In the genomic region with DNA sequence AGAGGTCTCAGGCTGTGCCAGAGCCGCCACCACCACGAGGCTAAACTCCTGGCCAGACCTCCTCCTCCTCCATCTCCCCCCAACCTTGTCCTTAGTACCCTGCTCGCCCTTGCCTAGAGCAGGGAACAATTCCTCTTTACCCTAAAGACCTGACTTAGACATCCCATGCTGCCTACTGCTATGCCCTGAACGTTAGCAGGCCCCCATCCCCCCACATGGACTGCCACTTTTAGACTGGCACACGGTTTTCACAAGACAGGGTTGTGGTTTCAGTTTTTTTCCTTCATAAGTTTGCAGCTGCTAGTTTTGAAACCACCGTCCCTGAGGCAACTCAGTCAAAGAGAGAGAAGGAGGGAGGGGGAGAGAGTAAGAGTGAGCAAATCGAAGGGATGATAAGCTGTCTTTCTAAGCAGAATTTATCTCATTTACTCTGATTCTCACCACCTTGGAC, we compare ENCODE assay signal across 12 mouse cellular contexts. TPM values are rescaled to one million over a fixed set of nuclear protein-coding genes. Genes with fewer than 3 reads are reported as not detected.
DNase-seq lines count a peak whose midpoint lies in the region; ATAC-seq and TF ChIP-seq lines count a peak whose summit lies in the region.
"Had no signal": no experiment of that assay in that cellular context is flagged by ENCODE, and none has a peak within 500 bp of the region (broad histone marks: within the 10 kb centered on the region; RNA-seq: fewer than 3 reads in every experiment).

No protein-coding gene starts in this region.

- peak overlapping the region; percentile 65 for H3K27ac ChIP-seq in gastrocnemius, adult 2 months
- H3K27ac ChIP-seq in CH12.LX (ENCODE audit: insufficient read depth, low read depth): peak overlapping the region; percentile 95
- H3K27ac ChIP-seq in lung, postnatal 0 days (ENCODE audit: low read length): no peak overlapping the region
- no peak overlapping the region for H3K27ac ChIP-seq in midbrain, embryonic 14.5 days (replicated peaks; ENCODE audit: low read depth, low read length)

- peaks cover 0 to 32% of the 10 kb centered on the region in 2 experiments for H3K36me3 ChIP-seq in CH12.LX (replicated peaks in 1 of 2; ENCODE audit: control insufficient read depth in 1 of 2, insufficient read depth in 1 of 2, low read length in 1 of 2)
- H3K36me3 ChIP-seq in lung, postnatal 0 days (ENCODE audit: insufficient read depth, low read length): no peaks in the 10 kb centered on the region
- H3K36me3 ChIP-seq in midbrain, embryonic 14.5 days (ENCODE audit: control insufficient read depth, insufficient read depth, low read length): no peaks in the 10 kb centered on the region

- intact Hi-C loops in gastrocnemius, adult 2 months (cut with DNase I): loop anchor here (5.0 kb wide), 1 partner anchor 33 kb away; the partner anchor contains the start of gene Fli1

- no peak for TF ChIP-seq CTCF in gastrocnemius, adult 2 months (IDR thresholded peaks at IDR 0.05)
- TF ChIP-seq CTCF in CH12.LX (conservative IDR thresholded peaks at IDR 0.05 in 1 of 2, IDR thresholded peaks at IDR 0.05 in 1 of 2; ENCODE audit: low read depth in 2 of 2, low read length in 2 of 2): no peak
- TF ChIP-seq CTCF in lung, postnatal 0 days (IDR thresholded peaks at IDR 0.05): no peak

- no peaks in the 10 kb centered on the region for H3K27me3 ChIP-seq in CH12.LX (replicated peaks)
- H3K27me3 ChIP-seq in lung, postnatal 0 days (replicated peaks; ENCODE audit: insufficient read depth, low read length): no peaks in the 10 kb centered on the region
- H3K27me3 ChIP-seq in midbrain, embryonic 14.5 days (ENCODE audit: control insufficient read depth, insufficient read depth, low read length): no peaks in the 10 kb centered on the region

- no peaks in the 10 kb centered on the region for H3K9me3 ChIP-seq in CH12.LX (replicated peaks; ENCODE audit: low read length)
- no peaks in the 10 kb centered on the region for H3K9me3 ChIP-seq in lung, postnatal 0 days (ENCODE audit: low read length)
- H3K9me3 ChIP-seq in midbrain, embryonic 14.5 days (ENCODE audit: control insufficient read depth, low read length): no peaks in the 10 kb centered on the region

- no peak for DNase-seq in gastrocnemius, adult 2 months
- DNase-seq in gastrocnemius, adult 18-20 months (ENCODE audit: low spot score): no peak
- DNase-seq in CH12.LX (ENCODE audit: extremely low read depth): peak; percentile 95
- peak; percentile 40 for DNase-seq in lung, postnatal 0 days (ENCODE audit: low spot score)
- peak; percentile 83 to 86 for DNase-seq in spleen, postnatal 36 days (ENCODE audit: low spot score in 2 of 2)
- DNase-seq in midbrain, embryonic 14.5 days: no peak
- no peak for DNase-seq in adrenal gland, adult 8-10 months
- DNase-seq: gastrocnemius, postnatal 36 days; right cerebral cortex, adult 18-20 months had no signal

- H3K4me1 ChIP-seq in CH12.LX (ENCODE audit: control insufficient read depth in 1 of 2, insufficient read depth in 2 of 2): peaks cover 32 to 91% of the 10 kb centered on the region in 2 experiments
- peaks cover 9% of the 10 kb centered on the region; the same call in 1 of the 2 replicates for H3K4me1 ChIP-seq in lung, postnatal 0 days (ENCODE audit: insufficient read depth, low read depth, low read length)
- H3K4me1 ChIP-seq in midbrain, embryonic 14.5 days (ENCODE audit: control insufficient read depth, insufficient read depth, low read length): peaks cover 4% of the 10 kb centered on the region; the same call in 1 of the 2 replicates

- dilution Hi-C loops in CH12.LX (cut with MboI; ENCODE audit: extremely low pct_ligation_motif_present, extremely low pct_unique_long_range_greater_than_20kb, low sequenced_read_pairs): no loop called here

- peak overlapping the region; percentile 63 for H3K9ac ChIP-seq in CH12.LX (ENCODE audit: insufficient read depth, low read depth)
- no peak overlapping the region for H3K9ac ChIP-seq in lung, postnatal 0 days (replicated peaks; ENCODE audit: low read depth)
- no peak overlapping the region for H3K9ac ChIP-seq in midbrain, embryonic 14.5 days (replicated peaks; ENCODE audit: low read length)

- H3K79me2 ChIP-seq in CH12.LX (replicated peaks; ENCODE audit: control insufficient read depth, extremely low read depth, insufficient read depth, poor library complexity, severe bottlenecking): peaks cover 68% of the 10 kb centered on the region

- in situ Hi-C loops in CH12.LX (cut with MboI; ENCODE audit: low pct_ligation_motif_present, low pct_unique_long_range_greater_than_20kb, low sequenced_read_pairs): no loop called here

- TF ChIP-seq RAD21 in CH12.LX (IDR thresholded peaks at IDR 0.05; ENCODE audit: low read depth, low read length): peak; percentile 1

- H3K4me3 ChIP-seq in gastrocnemius, adult 2 months: no peak overlapping the region
- peak overlapping the region; percentile 36 to 63 (median 51) for H3K4me3 ChIP-seq in CH12.LX (replicated peaks in 1 of 3; ENCODE audit: low read depth in 2 of 3, low read length in 2 of 3, poor library complexity in 1 of 3)
- H3K4me3 ChIP-seq in lung, postnatal 0 days (ENCODE audit: low read depth, low read length): no peak overlapping the region
- H3K4me3 ChIP-seq in midbrain, embryonic 14.5 days (replicated peaks; ENCODE audit: low read depth, low read length): no peak overlapping the region

- no peak for ATAC-seq in lung, postnatal 0 days
- ATAC-seq in midbrain, embryonic 14.5 days (ENCODE audit: low FRiP score, low TSS enrichment): no peak
- no peak for ATAC-seq in erythroblast, adult 5-6 weeks (replicated peaks; ENCODE audit: low FRiP score, poor library complexity, severe bottlenecking)
- ATAC-seq: intestine, embryonic 16.5 days; midbrain, embryonic 16.5 days had no signal

- peak; percentile 97 for TF ChIP-seq EP300 in CH12.LX (IDR thresholded peaks at IDR 0.05; ENCODE audit: low read length)
- no peak for TF ChIP-seq EP300 in lung, postnatal 0 days (IDR thresholded peaks at IDR 0.05)

- TF ChIP-seq POLR2A in CH12.LX (IDR thresholded peaks at IDR 0.05; ENCODE audit: low read depth, low read length): peak; percentile 59; the same call in 1 of the 2 replicates

- H3K4me2 ChIP-seq in CH12.LX (ENCODE audit: insufficient read depth, low read depth, poor library complexity, severe bottlenecking): peak overlapping the region; percentile 95
- H3K4me2 ChIP-seq in lung, postnatal 0 days (replicated peaks; ENCODE audit: low read depth, low read length): no peak overlapping the region
- H3K4me2 ChIP-seq in midbrain, embryonic 14.5 days (ENCODE audit: low read length): no peak overlapping the region

- WGBS in lung, postnatal 0 days: 56% methylated on average over 7 of the region's 7 CpGs
- WGBS in midbrain, embryonic 14.5 days: 67% methylated on average over 7 of the region's 7 CpGs

TF ChIP-seq in CH12.LX, 34 proteins besides CTCF, POLR2A, EP300 and RAD21 (continues in another document):
- TF ChIP-seq MAX (IDR thresholded peaks at IDR 0.05; ENCODE audit: low read length): peak; percentile 72
- TF ChIP-seq IRF4 (IDR thresholded peaks at IDR 0.05; ENCODE audit: low read depth, low read length): peak; percentile 96
- TF ChIP-seq JUND (conservative IDR thresholded peaks at IDR 0.05; ENCODE audit: low read depth, low read length): peak; percentile 68
- no peak for TF ChIP-seq ZC3H11A (IDR thresholded peaks at IDR 0.05; ENCODE audit: low read depth, low read length)
- peak; percentile 54; the same call in 1 of the 2 replicates for TF ChIP-seq ZMIZ1 (IDR thresholded peaks at IDR 0.05; ENCODE audit: low read depth, low read length)
- TF ChIP-seq ELF1 (IDR thresholded peaks at IDR 0.05; ENCODE audit: low read depth, low read length): no peak; the same call in 1 of the 2 replicates
- peak; percentile 73; the same call in 1 of the 2 replicates for TF ChIP-seq SIN3A (IDR thresholded peaks at IDR 0.05; ENCODE audit: low read length)
- peak; percentile 95 for TF ChIP-seq MEF2A (IDR thresholded peaks at IDR 0.05; ENCODE audit: borderline replicate concordance, low read depth, low read length)
- TF ChIP-seq MAFK (IDR thresholded peaks at IDR 0.05; ENCODE audit: insufficient replicate concordance, low read length): peak; percentile 86
- TF ChIP-seq UBTF (IDR thresholded peaks at IDR 0.05; ENCODE audit: low read depth, low read length): peak; percentile 74; the same call in 1 of the 2 replicates
- TF ChIP-seq CHD2 (IDR thresholded peaks at IDR 0.05; ENCODE audit: low read length): peak; percentile 94
- TF ChIP-seq NELFE (IDR thresholded peaks at IDR 0.05; ENCODE audit: low read depth, low read length): peak; percentile 21; the same call in 1 of the 2 replicates
- 0 out of 2 replicates have a peak, but pooled peaks have one; percentile 44 for TF ChIP-seq KAT2A (IDR thresholded peaks at IDR 0.05; ENCODE audit: insufficient replicate concordance, low read length)
- no peak; the same call in 1 of the 2 replicates for TF ChIP-seq MXI1 (IDR thresholded peaks at IDR 0.05; ENCODE audit: low read depth, low read length)
- TF ChIP-seq POLR2AphosphoS2 (IDR thresholded peaks at IDR 0.05; ENCODE audit: low read depth, low read length): no peak
- no peak for TF ChIP-seq CHD1 (IDR thresholded peaks at IDR 0.05; ENCODE audit: low read depth, low read length)
- no peak for TF ChIP-seq PAX5 (IDR thresholded peaks at IDR 0.05; ENCODE audit: low read length)
- TF ChIP-seq GABPA (IDR thresholded peaks at IDR 0.05; ENCODE audit: insufficient replicate concordance, low read depth, low read length): no peak
- TF ChIP-seq TCF12 (IDR thresholded peaks at IDR 0.05; ENCODE audit: low read depth, low read length): peak; percentile 95
- TF ChIP-seq USF2 (conservative IDR thresholded peaks at IDR 0.05; ENCODE audit: low read depth, low read length): no peak
- no peak for TF ChIP-seq E2F4 (IDR thresholded peaks at IDR 0.05; ENCODE audit: insufficient replicate concordance, low read depth, low read length)
- TF ChIP-seq BHLHE40 (IDR thresholded peaks at IDR 0.05; ENCODE audit: low read depth, low read length): peak; percentile 98
- no peak for TF ChIP-seq TBP (conservative IDR thresholded peaks at IDR 0.05; ENCODE audit: low read depth, low read length)
- no peak for TF ChIP-seq JUN (IDR thresholded peaks at IDR 0.05; ENCODE audit: insufficient read depth, low read depth, low read length)

RNA-seq across cellular contexts. Expression of gene Fli1, which starts 32.9 kb away (rescaled TPM):
- total RNA-seq in gastrocnemius, adult 2 months (2021): 1 to 10 TPM; 7.9 to 8.5 TPM
- total RNA-seq in gastrocnemius, adult 18-20 months (2021): 1 to 10 TPM; 5.3 to 7.2 TPM
- total RNA-seq in CH12.LX (2012; rRNA removed): 20.8 and 23.3 TPM in 2 replicates
- 29.3 TPM in 2 replicates for total RNA-seq in CH12.LX (2014; rRNA removed)
- 20.3 and 20.6 TPM in 2 replicates for polyA plus RNA-seq in CH12.LX (2012; ENCODE audit: insufficient read length, low read depth)
- 21.1 and 21.4 TPM in 2 replicates for polyA plus RNA-seq in lung, postnatal 0 days (2015; fragmentation: Nextera tagmentation; extraction: Ambion mirVana)
- 4.0 and 7.9 TPM in 2 replicates for polyA plus RNA-seq in midbrain, embryonic 14.5 days (2014; fragmentation: Nextera tagmentation; extraction: Ambion mirVana)
- 27.3 and 30.5 TPM in 2 replicates for total RNA-seq in erythroblast, adult 5-6 weeks (2015; ENCODE audit: low replicate concordance)
- total RNA-seq in erythroblast, adult 5-6 weeks (2017; ENCODE audit: low replicate concordance): 21.7 and 26.2 TPM in 2 replicates
- 10 to 100 TPM; 12.0 to 20.5 (median 15.5) TPM for total RNA-seq in adrenal gland, adult 8-10 months (2022)

Comparison
In these comparisons a context has a peak if more than half of its experiments do, and no peak if none do; other contexts are left out.
1. DNase-seq: peak in CH12.LX (single experiment), lung, postnatal 0 days (single experiment) and spleen, postnatal 36 days (2 of 2); none in gastrocnemius, adult 2 months (single experiment), gastrocnemius, adult 18-20 months (single experiment), midbrain, embryonic 14.5 days (single experiment) and adrenal gland, adult 8-10 months (single experiment).
2. H3K27ac ChIP-seq: peak in gastrocnemius, adult 2 months (single experiment) and CH12.LX (single experiment); none in lung, postnatal 0 days (single experiment) and midbrain, embryonic 14.5 days (single experiment).
3. H3K4me3 ChIP-seq: peak in CH12.LX (3 of 3); none in gastrocnemius, adult 2 months (single experiment), lung, postnatal 0 days (single experiment) and midbrain, embryonic 14.5 days (single experiment).